Mouse (Mus musculus) heart, postnatal 25 days (tissue): ENCODE measurements around the gene Snx5. TPM values are rescaled to one million over a fixed set of nuclear protein-coding genes. Genes with fewer than 3 reads are reported as not detected.

ENCODE experiments used
- DNase-seq: peaks from one replicate; pipeline ENCODE4 v3.0.0; 2022; ENCODE audit warnings: low spot score
- intact Hi-C: fragments of 180-260 bp; cut with DNase I; formaldehyde crosslinking; loops from one replicate; pipeline ENCODE4 v1.15.1; 2025
- total RNA-seq, 2 experiments: library from RNA; stranded (reverse); gene quantifications; 2 replicates each; pipeline ENCODE4 v1.2.3; 2021

Snx5 gene
- total RNA-seq, 2 experiments from 2014 or later: 47.7 to 48.8 TPM

- intact Hi-C loops: no loop called here
Observed at GRCm38 (mm10) chr2:144231115-144231514, 39.6 kb downstream of the Snx5 start.

GRCm38 (mm10) chr2:144230498-144230897, 40.2 kb downstream of the Snx5 start:
- no peak for DNase-seq
- intact Hi-C loops: no loop called here

More at GRCm38 (mm10) chr2:144231115-144231514, 39.6 kb downstream of the Snx5 start:
- DNase-seq: no peak

- DNase-seq: no peak
- intact Hi-C loops: no loop called here
Observed at GRCm38 (mm10) chr2:144229647-144230046, 41.1 kb downstream of the Snx5 start.

GRCm38 (mm10) chr2:144228521-144229346, 42.0 kb downstream of the Snx5 start:
- intact Hi-C loops: no loop called here
- no peak for DNase-seq

- intact Hi-C loops: no loop called here
Observed at GRCm38 (mm10) chr2:144226906-144227586, 43.7 kb downstream of the Snx5 start.

GRCm38 (mm10) chr2:144224351-144224750, 46.4 kb downstream of the Snx5 start:
- intact Hi-C loops: no loop called here
- no peak for DNase-seq

More at GRCm38 (mm10) chr2:144226906-144227586, 43.7 kb downstream of the Snx5 start:
- no peak for DNase-seq

GRCm38 (mm10) chr2:144215601-144216000, 55.1 kb downstream of the Snx5 start:
- DNase-seq: no peak
- intact Hi-C loops: loop anchor here (5.0 kb wide), 1 partner anchor 233 kb away; no protein-coding TSS in a partner anchor

GRCm38 (mm10) chr2:144215195-144215594, 55.5 kb downstream of the Snx5 start:
- peak; percentile 52 for DNase-seq
- intact Hi-C loops: loop anchor here (5.0 kb wide), 1 partner anchor 233 kb away; no protein-coding TSS in a partner anchor

- DNase-seq: no peak
- intact Hi-C loops: loop anchor here (5.0 kb wide), 1 partner anchor 232 kb away; no protein-coding TSS in a partner anchor
Observed at GRCm38 (mm10) chr2:144214508-144215185, 56.1 kb downstream of the Snx5 start.

GRCm38 (mm10) chr2:144213803-144214202, 56.9 kb downstream of the Snx5 start:
- intact Hi-C loops: no loop called here

GRCm38 (mm10) chr2:144209425-144209824, 61.3 kb downstream of the Snx5 start:
- no peak for DNase-seq
- intact Hi-C loops: no loop called here

More at GRCm38 (mm10) chr2:144213803-144214202, 56.9 kb downstream of the Snx5 start:
- DNase-seq: no peak

- no peak for DNase-seq
- intact Hi-C loops: no loop called here
Observed at GRCm38 (mm10) chr2:144207365-144207764, 63.3 kb downstream of the Snx5 start.

- intact Hi-C loops: no loop called here
- no peak for DNase-seq
Observed at GRCm38 (mm10) chr2:144203001-144203400, 67.7 kb downstream of the Snx5 start.

- intact Hi-C loops: no loop called here
- DNase-seq: no peak
Observed at GRCm38 (mm10) chr2:144202567-144202966, 68.1 kb downstream of the Snx5 start.

GRCm38 (mm10) chr2:144202151-144202550, 68.6 kb downstream of the Snx5 start:
- DNase-seq: no peak
- intact Hi-C loops: no loop called here

Other genes starting within 250 kb of the Snx5 start
- not detected for gene Banf2, start 237.8 kb downstream of the Snx5 start, total RNA-seq
- 10 to 100 TPM; 12.3 to 12.4 TPM for gene Mgme1, start 243 bp downstream of the Snx5 start, total RNA-seq
- gene Ovol2, start 61.2 kb upstream of the Snx5 start, total RNA-seq: not detected
- 10 to 100 TPM; 21.2 to 21.5 TPM for gene Kat14, start 98.1 kb upstream of the Snx5 start, total RNA-seq
- gene Pet117, start 98.1 kb upstream of the Snx5 start, total RNA-seq: 1 to 10 TPM; 8.0 to 9.4 TPM